Mouse (Mus musculus) lung, adult 2 months (tissue): ENCODE measurements around the gene Unc13a.

Experiments
- CTCF ChIP-seq: fragments of 200-500 bp; IDR thresholded peaks from 2 replicates; pipeline ENCODE4 v1.5.1; 2011; ENCODE audit warnings: mild to moderate bottlenecking, low read length, control low read depth; ENCODE audit not compliant: insufficient read depth
- POLR2A ChIP-seq: fragments of 200-500 bp; IDR thresholded peaks from 2 replicates; pipeline ENCODE4 v1.6.1; 2011; ENCODE audit warnings: low read depth, mild to moderate bottlenecking, control low read depth, low read length, borderline replicate concordance; ENCODE audit errors: extremely low read depth

DNA sequence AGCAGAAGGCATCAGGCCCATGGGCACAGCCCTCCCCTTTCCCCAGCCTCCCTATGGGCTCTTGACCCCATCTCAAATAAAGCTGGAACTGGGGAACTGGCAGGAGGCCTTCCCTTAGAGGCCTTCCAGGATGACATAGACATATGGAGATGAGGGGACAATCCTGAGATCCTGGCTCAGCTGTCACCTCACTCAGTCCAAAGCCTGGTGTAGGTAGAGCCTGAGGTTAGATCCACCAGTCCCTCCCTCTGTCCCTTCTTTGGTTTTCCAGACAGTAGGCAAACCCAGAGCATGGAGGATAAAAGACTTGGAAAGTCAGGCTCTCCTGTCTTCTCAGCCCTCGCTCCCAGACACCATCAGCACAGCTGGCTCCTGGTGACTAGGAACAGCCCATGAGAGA is 4.7 kb downstream of the Unc13a start:
- TF ChIP-seq CTCF (no peak), POLR2A (no peak)
